Mouse (Mus musculus): ENCODE data around the gene Elavl3.
"Not testable (repeated sequence)": the region's sequence is repeated elsewhere in the genome, so short reads cannot be mapped to it uniquely, and the experiment has no call there.

Gene Elavl3

GRCm38 (mm10) chr9:22051958-22052254, at the start of gene Elavl3:
Elavl3 (minus strand) TSS chr9:22052023.
- DNase-seq (ENCODE audit: low spot score in 2 of 2), result no peak

GRCm38 (mm10) chr9:22099922-22100321, 48.1 kb upstream of the Elavl3 start:
- no peak for DNase-seq (ENCODE audit: low spot score in 2 of 2)

- DNase-seq (ENCODE audit: low spot score in 2 of 2), result no peak
Observed at GRCm38 (mm10) chr9:22098993-22099696, 47.3 kb upstream of the Elavl3 start, which contains the start of gene Cnn1. Cnn1 (plus strand) TSS chr9:22099216.

- peak; percentile 69 to 84 for DNase-seq (ENCODE audit: low spot score in 2 of 2)
Observed at GRCm38 (mm10) chr9:22095854-22096307, 44.1 kb upstream of the Elavl3 start.

GRCm38 (mm10) chr9:22092746-22093145, 40.9 kb upstream of the Elavl3 start:
- no peak for DNase-seq (ENCODE audit: low spot score in 2 of 2)

- DNase-seq (ENCODE audit: low spot score in 2 of 2), result no peak
Observed at GRCm38 (mm10) chr9:22089986-22090385, 38.2 kb upstream of the Elavl3 start.

- DNase-seq (ENCODE audit: low spot score in 2 of 2), result no peak
Observed at GRCm38 (mm10) chr9:22089281-22089680, 37.5 kb upstream of the Elavl3 start.

- DNase-seq (ENCODE audit: low spot score in 2 of 2), result no peak
Observed at GRCm38 (mm10) chr9:22087034-22087618, 35.3 kb upstream of the Elavl3 start.

GRCm38 (mm10) chr9:22086012-22086411, 34.2 kb upstream of the Elavl3 start:
- DNase-seq (ENCODE audit: low spot score in 2 of 2), result no peak

GRCm38 (mm10) chr9:22085022-22085834, 33.4 kb upstream of the Elavl3 start, which contains the start of gene Ecsit:
Ecsit (minus strand) TSS chr9:22085438.
- peak; percentile 96 to 97 for DNase-seq (ENCODE audit: low spot score in 2 of 2)

GRCm38 (mm10) chr9:22084667-22085021, 32.8 kb upstream of the Elavl3 start:
- no peak for DNase-seq (ENCODE audit: low spot score in 2 of 2)

- no peak for DNase-seq (ENCODE audit: low spot score in 2 of 2)
Observed at GRCm38 (mm10) chr9:22076223-22076622, 24.4 kb upstream of the Elavl3 start.

- not testable (repeated sequence) for DNase-seq (ENCODE audit: low spot score in 2 of 2)
Observed at GRCm38 (mm10) chr9:22075778-22076177, 24.0 kb upstream of the Elavl3 start.

- no peak for DNase-seq (ENCODE audit: low spot score in 2 of 2)
Observed at GRCm38 (mm10) chr9:22072276-22072675, 20.5 kb upstream of the Elavl3 start.

- DNase-seq (ENCODE audit: low spot score in 2 of 2), result peak; percentile 96 to 97
Observed at GRCm38 (mm10) chr9:22070791-22071573, 19.2 kb upstream of the Elavl3 start, which contains the start of the genes Gm49318 and Zfp653. Gm49318 (minus strand) TSS chr9:22071259. Zfp653 (minus strand) TSS chr9:22071376.

- no peak for DNase-seq (ENCODE audit: low spot score in 2 of 2)
Observed at GRCm38 (mm10) chr9:22069881-22070553, 18.2 kb upstream of the Elavl3 start.

GRCm38 (mm10) chr9:22067195-22067594, 15.4 kb upstream of the Elavl3 start:
- no peak for DNase-seq (ENCODE audit: low spot score in 2 of 2)

- DNase-seq (ENCODE audit: low spot score in 2 of 2), result no peak
Observed at GRCm38 (mm10) chr9:22066433-22066832, 14.6 kb upstream of the Elavl3 start.

GRCm38 (mm10) chr9:22065642-22066041, 13.8 kb upstream of the Elavl3 start:
- no peak for DNase-seq (ENCODE audit: low spot score in 2 of 2)

GRCm38 (mm10) chr9:22064341-22064740, 12.5 kb upstream of the Elavl3 start:
- no peak for DNase-seq (ENCODE audit: low spot score in 2 of 2)

GRCm38 (mm10) chr9:22061339-22061738, 9.5 kb upstream of the Elavl3 start:
- DNase-seq (ENCODE audit: low spot score in 2 of 2), result no peak
